Mouse (Mus musculus) MEL (cell line): ENCODE data around the gene Lhx3. TPM values are rescaled to one million over a fixed set of nuclear protein-coding genes. Genes with fewer than 3 reads are reported as not detected.

Experiments
- DNase-seq: peaks from one replicate; pipeline ENCODE4 v3.0.0; 2011; ENCODE audit warnings: low read depth, low spot score
- H3K27ac ChIP-seq: 2 replicates; pipeline ENCODE4 v1.5.1; 2012; ENCODE audit warnings: low read depth, mild to moderate bottlenecking, control low read depth, low read length, moderate library complexity; ENCODE audit not compliant: control insufficient read depth
- H3K27me3 ChIP-seq, 2 experiments: fragments of 150-350 bp in 1 of 2; sonication (generic) in 1 of 2; 2 replicates each; pipeline ENCODE4 v1.6.1; 2012; ENCODE audit warnings: low read length in 2 of 2, mild to moderate bottlenecking in 2 of 2, improper control_type of control experiment in 1 of 2, moderate library complexity in 1 of 2; ENCODE audit not compliant: insufficient read depth in 2 of 2, control insufficient read depth in 1 of 2
- H3K36me3 ChIP-seq, 2 experiments: 2 replicates each; pipeline ENCODE4 v1.6.1; 2012 to 2014; ENCODE audit warnings: low read length in 2 of 2, improper control_type of control experiment in 1 of 2, inconsistent platforms in 1 of 2, mild to moderate bottlenecking in 1 of 2; ENCODE audit not compliant: insufficient read depth in 2 of 2, control insufficient read depth in 1 of 2
- H3K4me1 ChIP-seq, 2 experiments: fragments of 150-350 bp in 1 of 2; sonication (generic) in 1 of 2; 2 replicates each; pipeline ENCODE4 v1.6.1; 2012; ENCODE audit warnings: low read length in 2 of 2, improper control_type of control experiment in 1 of 2, mild to moderate bottlenecking in 1 of 2; ENCODE audit not compliant: insufficient read depth in 2 of 2, control insufficient read depth in 1 of 2
- H3K4me3 ChIP-seq, 2 experiments: fragments of 150-350 bp in 1 of 2; sonication (generic) in 1 of 2; 2 replicates each; pipeline ENCODE4 v1.5.1; 2012; ENCODE audit warnings: low read depth in 2 of 2, low read length in 2 of 2, mild to moderate bottlenecking in 2 of 2, moderate library complexity in 2 of 2, control low read depth in 1 of 2, improper control_type of control experiment in 1 of 2; ENCODE audit not compliant: control insufficient read depth in 1 of 2, insufficient read depth in 1 of 2
- H3K79me2 ChIP-seq: 2 replicates; pipeline ENCODE4 v1.6.1; 2012; ENCODE audit warnings: mild to moderate bottlenecking, low read length, moderate library complexity; ENCODE audit not compliant: control insufficient read depth, poor library complexity, insufficient read depth
- H3K9ac ChIP-seq: 2 replicates; pipeline ENCODE4 v1.6.1; 2012; ENCODE audit warnings: low read depth, mild to moderate bottlenecking, control low read depth, low read length, moderate library complexity; ENCODE audit not compliant: control insufficient read depth, poor library complexity, severe bottlenecking
- H3K9me3 ChIP-seq: fragments of 150-350 bp; sonication (generic); replicated peaks from 2 replicates; pipeline ENCODE4 v1.6.1; 2012; ENCODE audit warnings: mild to moderate bottlenecking, low read length, improper control_type of control experiment, moderate library complexity; ENCODE audit not compliant: insufficient read depth
- BHLHE40 ChIP-seq: IDR thresholded peaks from 2 replicates; pipeline ENCODE4 v1.6.1; 2012; ENCODE audit warnings: low read depth, mild to moderate bottlenecking, inconsistent platforms, low read length, improper control_type of control experiment, borderline replicate concordance
- CHD1 ChIP-seq: IDR thresholded peaks from 2 replicates; pipeline ENCODE4 v1.6.1; 2012; ENCODE audit warnings: low read depth, mild to moderate bottlenecking, inconsistent platforms, low read length, improper control_type of control experiment
- E2F4 ChIP-seq: IDR thresholded peaks from 2 replicates; pipeline ENCODE4 v1.6.1; 2011; ENCODE audit warnings: low read depth, low read length, improper control_type of control experiment, borderline replicate concordance
- ETS1 ChIP-seq: IDR thresholded peaks from 2 replicates; pipeline ENCODE4 v1.6.1; 2012; ENCODE audit warnings: low read depth, mild to moderate bottlenecking, inconsistent platforms, low read length, improper control_type of control experiment, moderate library complexity
- GABPA ChIP-seq: IDR thresholded peaks from 2 replicates; pipeline ENCODE4 v1.6.1; 2012; ENCODE audit warnings: low read depth, mild to moderate bottlenecking, inconsistent platforms, low read length, improper control_type of control experiment, moderate library complexity
- HCFC1 ChIP-seq: IDR thresholded peaks from 2 replicates; pipeline ENCODE4 v1.6.1; 2012; ENCODE audit warnings: low read depth, mild to moderate bottlenecking, inconsistent platforms, low read length, improper control_type of control experiment, moderate library complexity
- KAT2A ChIP-seq: conservative IDR thresholded peaks from 2 replicates; pipeline ENCODE4 v1.6.1; 2012; ENCODE audit warnings: low read depth, low read length, improper control_type of control experiment, inconsistent platforms
- MAFK ChIP-seq: IDR thresholded peaks from 2 replicates; pipeline ENCODE4 v1.6.1; 2011; ENCODE audit warnings: low read depth, mild to moderate bottlenecking, low read length, improper control_type of control experiment, borderline replicate concordance
- MEF2A ChIP-seq: IDR thresholded peaks from 2 replicates; pipeline ENCODE4 v1.6.1; 2014; ENCODE audit warnings: low read depth, mild to moderate bottlenecking, inconsistent platforms, low read length, improper control_type of control experiment; ENCODE audit not compliant: poor library complexity, insufficient replicate concordance, severe bottlenecking; ENCODE audit errors: extremely low read depth
- MYC ChIP-seq: IDR thresholded peaks from 2 replicates; pipeline ENCODE4 v1.6.1; 2011; ENCODE audit warnings: low read depth, mild to moderate bottlenecking, low read length, improper control_type of control experiment, moderate library complexity
- NELFE ChIP-seq: IDR thresholded peaks from 2 replicates; pipeline ENCODE4 v1.6.1; 2011; ENCODE audit warnings: low read depth, low read length, improper control_type of control experiment
- POLR2AphosphoS2 ChIP-seq: IDR thresholded peaks from 2 replicates; pipeline ENCODE4 v1.6.1; 2011; ENCODE audit warnings: low read length, improper control_type of control experiment
- POLR2AphosphoS5 ChIP-seq: IDR thresholded peaks from 2 replicates; pipeline ENCODE4 v1.6.1; 2012; ENCODE audit warnings: low read depth, borderline replicate concordance, mild to moderate bottlenecking, inconsistent platforms, low read length, moderate library complexity, mixed read lengths
- RAD21 ChIP-seq: IDR thresholded peaks from 2 replicates; pipeline ENCODE4 v1.6.1; 2011; ENCODE audit warnings: mild to moderate bottlenecking, low read depth, low read length, improper control_type of control experiment
- RCOR1 ChIP-seq: IDR thresholded peaks from 2 replicates; pipeline ENCODE4 v1.6.1; 2012; ENCODE audit warnings: low read depth, mild to moderate bottlenecking, inconsistent platforms, low read length, improper control_type of control experiment
- TAL1 ChIP-seq: IDR thresholded peaks from 2 replicates; pipeline ENCODE4 v1.6.1; 2012; ENCODE audit warnings: mild to moderate bottlenecking, inconsistent platforms, low read length, moderate library complexity, mixed read lengths
- TBP ChIP-seq: IDR thresholded peaks from 2 replicates; pipeline ENCODE4 v1.8.0; 2011; ENCODE audit warnings: low read depth, low read length, improper control_type of control experiment
- USF1 ChIP-seq: IDR thresholded peaks from 2 replicates; pipeline ENCODE4 v1.6.1; 2014; ENCODE audit warnings: low read depth, mild to moderate bottlenecking, inconsistent platforms, low read length, improper control_type of control experiment, moderate library complexity
- USF2 ChIP-seq, 2 experiments: IDR thresholded peaks; 2 replicates each; pipeline ENCODE4 v1.6.1; 2011 to 2012; ENCODE audit warnings: improper control_type of control experiment in 2 of 2, low read length in 2 of 2, borderline replicate concordance in 1 of 2, inconsistent platforms in 1 of 2, low read depth in 1 of 2, mild to moderate bottlenecking in 1 of 2; ENCODE audit not compliant: insufficient read depth in 1 of 2
- ZC3H11A ChIP-seq: IDR thresholded peaks from 2 replicates; pipeline ENCODE4 v1.6.1; 2012; ENCODE audit warnings: low read depth, mild to moderate bottlenecking, inconsistent platforms, low read length, improper control_type of control experiment
- ZNF384 ChIP-seq: IDR thresholded peaks from 2 replicates; pipeline ENCODE4 v1.6.1; 2012; ENCODE audit warnings: low read depth, mild to moderate bottlenecking, inconsistent platforms, low read length, improper control_type of control experiment
- polyA plus RNA-seq, 2 experiments: library from polyadenylated mRNA; stranded (reverse) in 1 of 2; unstranded in 1 of 2; fragments of >175 nt in 1 of 2; fragments of >200 nt in 1 of 2; gene quantifications; 2 replicates each; pipeline versions ENCODE4 v1.2.1 to v1.2.4; 2012; ENCODE audit warnings: low replicate concordance in 2 of 2, low read depth in 1 of 2; ENCODE audit not compliant: insufficient read length in 2 of 2, insufficient read depth in 1 of 2, missing spikeins in 1 of 2
- total RNA-seq: library from RNA; depleted of rRNA; stranded (reverse); fragments of 300-350 nt; gene quantifications from 2 replicates; pipeline ENCODE4 v1.2.3, GENCODE M21; 2012

Lhx3 gene
- total and polyA plus RNA-seq, 3 experiments = not detected

DNA sequence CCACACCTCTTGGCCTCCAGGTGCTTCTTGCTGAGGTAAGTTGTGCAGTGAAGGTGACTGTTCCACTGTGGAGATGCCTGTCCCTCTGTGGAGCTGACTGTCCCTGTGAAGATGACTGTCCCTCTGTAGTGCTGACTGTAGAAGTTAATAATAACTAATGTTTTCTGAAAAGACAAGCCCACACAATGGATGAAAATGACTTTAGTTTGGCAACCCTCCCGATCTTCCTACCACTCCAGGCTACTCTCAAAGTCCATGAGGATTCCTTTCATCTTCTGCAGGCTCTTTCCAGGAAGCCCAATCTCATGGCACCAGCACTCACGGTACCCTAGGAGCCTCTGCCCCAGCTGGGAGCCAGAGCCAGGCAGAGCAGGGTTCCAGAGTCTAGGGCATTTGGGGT is 37.7 kb downstream of the Lhx3 start:
- no peaks in the 10 kb centered on the region for H3K79me2 ChIP-seq
- no peak for TF ChIP-seq ETS1
- no peak overlapping the region for H3K4me3 ChIP-seq
- H3K9ac ChIP-seq = no peak overlapping the region
- no peak overlapping the region for H3K27ac ChIP-seq
- no peaks in the 10 kb centered on the region for H3K36me3 ChIP-seq
- H3K9me3 ChIP-seq = no peaks in the 10 kb centered on the region
- no peaks in the 10 kb centered on the region for H3K4me1 ChIP-seq
- no peaks in the 10 kb centered on the region; a peak in 1 of 4 replicates for H3K27me3 ChIP-seq
- DNase-seq = no peak

- no peaks in the 10 kb centered on the region for H3K4me1 ChIP-seq
- TF ChIP-seq POLR2AphosphoS2 (no peak), BHLHE40 (no peak), MAFK (no peak), USF2 (IDR thresholded peaks at IDR 0.05; ENCODE audit: borderline replicate concordance in 1 of 2, insufficient read depth in 1 of 2, low read depth in 1 of 2, low read length in 2 of 2) (no peak), ZNF384 (no peak), MYC (no peak), E2F4 (no peak), RAD21 (no peak), USF1 (no peak), TBP (no peak), RCOR1 (no peak), NELFE (no peak), CHD1 (no peak), GABPA (no peak), ZC3H11A (no peak), KAT2A (no peak), HCFC1 (no peak), MEF2A (no peak), POLR2AphosphoS5 (no peak), TAL1 (no peak)
- TF ChIP-seq, all 39 proteins: peak for 0
- H3K9ac ChIP-seq = no peak overlapping the region
- no peak overlapping the region for H3K4me3 ChIP-seq
- H3K27ac ChIP-seq = no peak overlapping the region
- H3K9me3 ChIP-seq = no peaks in the 10 kb centered on the region
- H3K27me3 ChIP-seq = no peaks in the 10 kb centered on the region; a peak in 1 of 4 replicates
- no peaks in the 10 kb centered on the region for H3K36me3 ChIP-seq
- DNase-seq = no peak
- no peaks in the 10 kb centered on the region for H3K79me2 ChIP-seq
Measured at GRCm38 (mm10) chr2:26168843-26169579, 39.1 kb downstream of the Lhx3 start.
